Mouse (Mus musculus): ENCODE data around the gene Stub1. TPM values are rescaled to one million over a fixed set of nuclear protein-coding genes. Genes with fewer than 3 reads are reported as not detected.

Gene Stub1
- polyA plus RNA-seq (2015; fragmentation: Nextera tagmentation; extraction: Ambion mirVana): 312 and 314 TPM in 2 replicates

- Histone ChIP-seq H3K27ac (ENCODE audit: low read length) (peak within 1 kb of the TSS; percentile 99), H3K4me1 (ENCODE audit: control insufficient read depth, insufficient read depth, low read length) (peaks cover 62% of the 10 kb centered on the region), H3K27me3 (ENCODE audit: control insufficient read depth, insufficient read depth, low read length) (no peaks in the 10 kb centered on the region), H3K9me3 (replicated peaks; ENCODE audit: control insufficient read depth, low read length) (no peaks in the 10 kb centered on the region), H3K4me3 (replicated peaks; ENCODE audit: low read length) (peak within 1 kb of the TSS; percentile 90), H3K36me3 (ENCODE audit: control insufficient read depth, insufficient read depth, low read length) (peaks cover 20% of the 10 kb centered on the region), H3K4me2 (ENCODE audit: low read depth, low read length) (peak within 1 kb of the TSS; percentile 88), H3K9ac (ENCODE audit: low read length) (peak within 1 kb of the TSS; percentile 92)
- under 1% methylated on average over 24 of the region's 24 CpGs for WGBS
- peak; percentile 77 for ATAC-seq (ENCODE audit: insufficient read depth, low FRiP score)
These were observed at the start of gene Stub1 for GRCm38 (mm10) chr17:25833291-25833663. TSS of gene Stub1 (minus strand) at chr17:25833404.

GRCm38 (mm10) chr17:25882306-25882705, 49.1 kb upstream of the Stub1 start:
- Histone ChIP-seq H3K4me2 (ENCODE audit: low read depth, low read length) (no peak overlapping the region), H3K4me3 (replicated peaks; ENCODE audit: low read length) (no peak overlapping the region), H3K27me3 (ENCODE audit: control insufficient read depth, insufficient read depth, low read length) (no peaks in the 10 kb centered on the region), H3K9ac (ENCODE audit: low read length) (no peak overlapping the region), H3K36me3 (ENCODE audit: control insufficient read depth, insufficient read depth, low read length) (peaks cover 15% of the 10 kb centered on the region), H3K27ac (ENCODE audit: low read length) (no peak overlapping the region), H3K4me1 (ENCODE audit: control insufficient read depth, insufficient read depth, low read length) (peaks cover 13% of the 10 kb centered on the region; the same call in 1 of the 2 replicates), H3K9me3 (replicated peaks; ENCODE audit: control insufficient read depth, low read length) (no peaks in the 10 kb centered on the region)
- ATAC-seq (ENCODE audit: insufficient read depth, low FRiP score): no peak
- 42% methylated on average over 5 of the region's 5 CpGs for WGBS

GRCm38 (mm10) chr17:25881691-25882090, 48.5 kb upstream of the Stub1 start:
- no peak for ATAC-seq (ENCODE audit: insufficient read depth, low FRiP score)
- H3K9ac ChIP-seq (ENCODE audit: low read length): no peak overlapping the region
- peaks cover 13% of the 10 kb centered on the region; the same call in 1 of the 2 replicates for H3K4me1 ChIP-seq (ENCODE audit: control insufficient read depth, insufficient read depth, low read length)
- H3K4me2 ChIP-seq (ENCODE audit: low read depth, low read length): no peak overlapping the region
- H3K4me3 ChIP-seq (replicated peaks; ENCODE audit: low read length): no peak overlapping the region
- WGBS: 39% methylated on average over 4 of the region's 4 CpGs
- no peak overlapping the region for H3K27ac ChIP-seq (ENCODE audit: low read length)
- H3K27me3 ChIP-seq (ENCODE audit: control insufficient read depth, insufficient read depth, low read length): no peaks in the 10 kb centered on the region
- H3K36me3 ChIP-seq (ENCODE audit: control insufficient read depth, insufficient read depth, low read length): peaks cover 15% of the 10 kb centered on the region
- no peaks in the 10 kb centered on the region for H3K9me3 ChIP-seq (replicated peaks; ENCODE audit: control insufficient read depth, low read length)

GRCm38 (mm10) chr17:25880913-25881641, 47.9 kb upstream of the Stub1 start:
- Histone ChIP-seq H3K4me1 (ENCODE audit: control insufficient read depth, insufficient read depth, low read length) (peaks cover 18% of the 10 kb centered on the region), H3K4me2 (ENCODE audit: low read depth, low read length) (no peak overlapping the region), H3K4me3 (replicated peaks; ENCODE audit: low read length) (no peak overlapping the region), H3K9ac (ENCODE audit: low read length) (no peak overlapping the region), H3K9me3 (replicated peaks; ENCODE audit: control insufficient read depth, low read length) (no peaks in the 10 kb centered on the region), H3K36me3 (ENCODE audit: control insufficient read depth, insufficient read depth, low read length) (peaks cover 15% of the 10 kb centered on the region), H3K27me3 (ENCODE audit: control insufficient read depth, insufficient read depth, low read length) (no peaks in the 10 kb centered on the region), H3K27ac (ENCODE audit: low read length) (no peak overlapping the region)
- WGBS: 20% methylated on average over 5 of the region's 5 CpGs
- no peak for ATAC-seq (ENCODE audit: insufficient read depth, low FRiP score)

- H3K4me1 ChIP-seq (ENCODE audit: control insufficient read depth, insufficient read depth, low read length): peaks cover 21% of the 10 kb centered on the region
- 32% methylated on average over 5 of the region's 5 CpGs for WGBS
- ATAC-seq (ENCODE audit: insufficient read depth, low FRiP score): no peak
- no peaks in the 10 kb centered on the region for H3K27me3 ChIP-seq (ENCODE audit: control insufficient read depth, insufficient read depth, low read length)
- H3K9ac ChIP-seq (ENCODE audit: low read length): no peak within 1 kb of the TSS
- H3K9me3 ChIP-seq (replicated peaks; ENCODE audit: control insufficient read depth, low read length): no peaks in the 10 kb centered on the region
- no peak within 1 kb of the TSS for H3K27ac ChIP-seq (ENCODE audit: low read length)
- H3K4me2 ChIP-seq (ENCODE audit: low read depth, low read length): no peak within 1 kb of the TSS
- peaks cover 15% of the 10 kb centered on the region for H3K36me3 ChIP-seq (ENCODE audit: control insufficient read depth, insufficient read depth, low read length)
- H3K4me3 ChIP-seq (replicated peaks; ENCODE audit: low read length): no peak within 1 kb of the TSS
These were observed 47.1 kb upstream of the Stub1 start, which contains the start of gene Wfikkn1 for GRCm38 (mm10) chr17:25880196-25880910. TSS of gene Wfikkn1 (minus strand) at chr17:25880858.

GRCm38 (mm10) chr17:25879750-25880149, 46.5 kb upstream of the Stub1 start:
- Histone ChIP-seq H3K27me3 (ENCODE audit: control insufficient read depth, insufficient read depth, low read length) (no peaks in the 10 kb centered on the region), H3K27ac (ENCODE audit: low read length) (no peak overlapping the region), H3K36me3 (ENCODE audit: control insufficient read depth, insufficient read depth, low read length) (peaks cover 15% of the 10 kb centered on the region), H3K4me1 (ENCODE audit: control insufficient read depth, insufficient read depth, low read length) (peaks cover 21% of the 10 kb centered on the region), H3K4me3 (replicated peaks; ENCODE audit: low read length) (no peak overlapping the region), H3K4me2 (ENCODE audit: low read depth, low read length) (no peak overlapping the region), H3K9ac (ENCODE audit: low read length) (no peak overlapping the region), H3K9me3 (replicated peaks; ENCODE audit: control insufficient read depth, low read length) (no peaks in the 10 kb centered on the region)
- no peak for ATAC-seq (ENCODE audit: insufficient read depth, low FRiP score)
- WGBS: 75% methylated on average over 8 of the region's 8 CpGs

- peaks cover 10% of the 10 kb centered on the region for H3K36me3 ChIP-seq (ENCODE audit: control insufficient read depth, insufficient read depth, low read length)
- H3K4me3 ChIP-seq (replicated peaks; ENCODE audit: low read length): no peak overlapping the region
- 63% methylated on average over 4 of the region's 4 CpGs for WGBS
- H3K4me2 ChIP-seq (ENCODE audit: low read depth, low read length): no peak overlapping the region
- H3K27ac ChIP-seq (ENCODE audit: low read length): no peak overlapping the region
- H3K9me3 ChIP-seq (replicated peaks; ENCODE audit: control insufficient read depth, low read length): no peaks in the 10 kb centered on the region
- H3K27me3 ChIP-seq (ENCODE audit: control insufficient read depth, insufficient read depth, low read length): no peaks in the 10 kb centered on the region
- peaks cover 25% of the 10 kb centered on the region for H3K4me1 ChIP-seq (ENCODE audit: control insufficient read depth, insufficient read depth, low read length)
- no peak for ATAC-seq (ENCODE audit: insufficient read depth, low FRiP score)
- H3K9ac ChIP-seq (ENCODE audit: low read length): no peak overlapping the region
These were observed 46.1 kb upstream of the Stub1 start for GRCm38 (mm10) chr17:25879261-25879660.

- Histone ChIP-seq H3K9me3 (replicated peaks; ENCODE audit: control insufficient read depth, low read length) (no peaks in the 10 kb centered on the region), H3K4me3 (replicated peaks; ENCODE audit: low read length) (no peak overlapping the region), H3K9ac (ENCODE audit: low read length) (no peak overlapping the region), H3K27ac (ENCODE audit: low read length) (no peak overlapping the region), H3K27me3 (ENCODE audit: control insufficient read depth, insufficient read depth, low read length) (no peaks in the 10 kb centered on the region), H3K36me3 (ENCODE audit: control insufficient read depth, insufficient read depth, low read length) (peaks cover 10% of the 10 kb centered on the region), H3K4me1 (ENCODE audit: control insufficient read depth, insufficient read depth, low read length) (peaks cover 29% of the 10 kb centered on the region), H3K4me2 (ENCODE audit: low read depth, low read length) (no peak overlapping the region)
- no peak for ATAC-seq (ENCODE audit: insufficient read depth, low FRiP score)
- WGBS: 92% methylated on average over 19 of the region's 19 CpGs
These were observed 45.5 kb upstream of the Stub1 start for GRCm38 (mm10) chr17:25878611-25879180.

Data from stomach, embryonic 16.5 days (tissue).